Mouse (Mus musculus) neural tube, embryonic 14.5 days (tissue): ENCODE results near the gene Srsf5. TPM values are rescaled to one million over a fixed set of nuclear protein-coding genes. Genes with fewer than 3 reads are reported as not detected.

Experiments used
- ATAC-seq: fragments of 200-750 bp; cut with Nextera tagmentation; 2 replicates; pipeline ENCODE4 v1.8.0; 2017; ENCODE audit warnings: low read depth, mild to moderate bottlenecking, moderate TSS enrichment, moderate library complexity
- H3K27ac ChIP-seq: fragments of 300-500 bp; sonication (generic); 2 replicates; pipeline ENCODE4 v1.5.1; 2014; ENCODE audit warnings: low read depth, mild to moderate bottlenecking, control low read depth, low read length, moderate library complexity, mixed read lengths
- H3K27me3 ChIP-seq: fragments of 300-500 bp; sonication (generic); 2 replicates; pipeline ENCODE4 v1.6.1; 2014; ENCODE audit warnings: low read length; ENCODE audit not compliant: control insufficient read depth, insufficient read depth
- H3K36me3 ChIP-seq: fragments of 300-500 bp; sonication (generic); 2 replicates; pipeline ENCODE4 v1.6.1; 2014; ENCODE audit warnings: low read length, mixed read lengths; ENCODE audit not compliant: control insufficient read depth, insufficient read depth
- H3K4me1 ChIP-seq: fragments of 300-500 bp; sonication (generic); 2 replicates; pipeline ENCODE4 v1.6.1; 2014; ENCODE audit warnings: low read length; ENCODE audit not compliant: control insufficient read depth, insufficient read depth
- H3K4me2 ChIP-seq: fragments of 300-500 bp; sonication (generic); 2 replicates; pipeline ENCODE4 v1.6.1; 2014; ENCODE audit warnings: mild to moderate bottlenecking, low read depth, low read length, control low read depth
- H3K4me3 ChIP-seq: fragments of 300-500 bp; sonication (generic); 2 replicates; pipeline ENCODE4 v1.5.1; 2014; ENCODE audit warnings: low read depth, low read length, control low read depth, mixed read lengths
- H3K9ac ChIP-seq: fragments of 300-500 bp; sonication (generic); replicated peaks from 2 replicates; pipeline ENCODE4 v1.6.1; 2014; ENCODE audit warnings: low read depth, mild to moderate bottlenecking, control low read depth, low read length, mixed read lengths
- H3K9me3 ChIP-seq: fragments of 300-500 bp; sonication (generic); 2 replicates; pipeline ENCODE4 v1.6.1; 2016; ENCODE audit warnings: low read length; ENCODE audit not compliant: control insufficient read depth
- WGBS: fragments of 180-500 bp; shearing (Covaris S2); extraction: QIAGEN DNeasy Blood & Tissue Kit; methylation state at CpG from one replicate; pipeline ENCODE4 v1.1.7; 2014; 5-methylcytosine and 5-hydroxymethylcytosine counted together
- polyA plus RNA-seq: library from polyadenylated mRNA; unstranded; fragments of >200 nt; fragmentation: Nextera tagmentation; extraction: Ambion mirVana; gene quantifications from 2 replicates; pipeline ENCODE4 v1.2.1, GENCODE M21; 2014

Srsf5 gene
- polyA plus RNA-seq, 1 experiment from 2014 or later: 205 TPM

DNA sequence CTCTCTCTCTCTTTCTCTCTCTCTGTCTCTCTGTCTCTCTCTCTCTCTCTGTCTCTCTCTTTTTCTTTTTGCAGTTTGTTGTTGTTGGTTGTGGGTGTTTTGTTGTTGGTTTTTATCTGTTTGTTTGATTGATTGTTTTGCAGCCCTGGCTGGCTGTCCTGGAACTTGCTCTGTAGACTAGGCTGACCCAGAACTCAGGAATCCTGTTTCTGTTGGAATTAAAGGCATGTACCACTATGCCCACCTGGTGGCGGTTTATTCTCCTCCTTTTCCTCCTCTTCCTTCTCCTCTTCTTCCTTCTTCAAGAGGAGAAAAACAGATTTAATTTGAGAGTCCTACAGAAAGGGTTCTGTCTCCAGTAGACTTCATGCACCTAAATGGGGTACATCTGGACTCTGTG is 17.8 kb upstream of the Srsf5 start:
- Histone ChIP-seq H3K36me3 (no peaks in the 10 kb centered on the region), H3K9ac (no peak overlapping the region), H3K4me1 (no peaks in the 10 kb centered on the region), H3K27me3 (no peaks in the 10 kb centered on the region), H3K4me3 (no peak overlapping the region), H3K9me3 (no peaks in the 10 kb centered on the region), H3K27ac (no peak overlapping the region), H3K4me2 (no peak overlapping the region)
- ATAC-seq: no peak
- WGBS: 59% methylated on average over 1 of the region's 1 CpGs

DNA sequence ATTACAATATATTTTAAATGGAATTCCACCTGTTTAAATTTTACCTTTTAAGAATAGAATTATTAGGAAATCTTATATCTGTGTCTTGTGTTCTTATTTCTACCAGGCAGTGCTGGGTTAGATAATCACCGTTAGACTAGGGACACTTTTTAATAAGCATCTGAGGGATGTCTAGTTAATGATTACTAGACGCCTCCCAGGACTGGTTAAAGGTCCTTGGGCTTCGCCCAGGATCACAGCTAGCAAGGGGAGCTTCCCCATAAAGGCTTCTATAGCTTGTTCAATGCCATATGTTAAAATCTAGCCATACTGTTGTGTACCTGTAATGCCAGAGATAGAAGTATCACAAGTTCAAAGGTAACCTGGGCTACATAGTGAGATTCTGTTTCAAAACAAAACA is 16.4 kb upstream of the Srsf5 start:
- no peaks in the 10 kb centered on the region for H3K9me3 ChIP-seq
- H3K4me1 ChIP-seq: no peaks in the 10 kb centered on the region
- no peak overlapping the region for H3K4me2 ChIP-seq
- no peak overlapping the region for H3K27ac ChIP-seq
- H3K36me3 ChIP-seq: no peaks in the 10 kb centered on the region
- ATAC-seq: no peak
- H3K9ac ChIP-seq: no peak overlapping the region
- 80% methylated on average over 3 of the region's 3 CpGs for WGBS
- H3K27me3 ChIP-seq: no peaks in the 10 kb centered on the region
- no peak overlapping the region for H3K4me3 ChIP-seq

DNA sequence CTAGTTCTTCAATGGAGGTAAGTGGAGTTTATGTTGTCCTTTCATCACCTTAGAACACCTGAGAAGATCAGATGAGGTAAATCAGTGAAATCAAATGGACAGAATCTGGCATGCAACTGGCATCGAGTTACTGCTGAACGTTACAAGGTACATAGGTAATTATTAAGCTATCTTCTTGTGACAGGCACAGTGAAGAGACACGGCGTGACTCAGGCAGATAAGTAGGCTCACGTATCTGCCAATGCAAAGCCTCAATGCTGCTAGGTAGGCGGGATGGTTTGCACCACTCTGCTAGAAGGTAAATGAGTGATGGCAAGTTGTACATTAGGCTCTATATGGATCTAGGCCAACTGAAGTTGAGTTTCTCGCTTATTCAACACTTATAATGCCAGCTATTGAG is 15.2 kb upstream of the Srsf5 start:
- no peak overlapping the region for H3K9ac ChIP-seq
- no peak overlapping the region for H3K27ac ChIP-seq
- ATAC-seq: no peak
- H3K9me3 ChIP-seq: no peaks in the 10 kb centered on the region
- H3K4me2 ChIP-seq: no peak overlapping the region
- H3K27me3 ChIP-seq: no peaks in the 10 kb centered on the region
- no peak overlapping the region for H3K4me3 ChIP-seq
- H3K36me3 ChIP-seq: no peaks in the 10 kb centered on the region
- no peaks in the 10 kb centered on the region for H3K4me1 ChIP-seq
- 90% methylated on average over 7 of the region's 7 CpGs for WGBS

DNA sequence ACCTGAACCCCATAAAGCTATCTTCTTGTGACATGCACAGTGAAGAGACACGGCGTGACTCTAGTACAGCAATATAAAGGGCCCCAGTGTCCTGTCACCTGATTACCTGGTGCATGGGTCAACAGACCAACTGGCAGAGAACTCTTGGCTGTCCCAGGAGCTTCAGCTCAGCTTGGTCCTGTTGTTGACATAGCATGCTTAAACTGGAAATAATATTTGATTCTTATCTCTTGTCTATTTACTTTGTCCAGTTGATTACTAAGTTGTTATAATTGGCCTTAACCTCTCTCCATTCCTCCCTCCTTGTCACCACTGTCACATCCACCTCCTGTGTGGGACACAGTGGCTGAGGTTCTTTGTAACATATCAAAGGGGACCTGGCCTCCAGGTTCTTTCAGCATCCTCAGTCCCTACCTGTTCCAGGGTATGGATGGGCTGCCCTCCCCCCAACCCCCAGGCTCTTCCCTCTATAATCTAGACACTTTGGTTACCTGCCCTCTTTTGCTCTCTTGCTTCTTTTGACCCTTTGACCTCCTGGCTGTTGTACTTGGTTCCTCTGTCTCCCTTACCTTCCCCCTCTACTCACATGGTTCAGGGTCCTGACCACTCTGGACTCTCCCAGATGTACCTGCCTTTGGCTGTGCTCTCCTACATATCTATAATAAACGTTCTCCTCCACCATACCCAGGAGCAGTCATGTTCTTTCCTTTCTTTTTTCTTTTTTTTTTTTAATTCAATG is 13.7 kb upstream of the Srsf5 start:
- Histone ChIP-seq H3K9me3 (no peaks in the 10 kb centered on the region), H3K27me3 (no peaks in the 10 kb centered on the region), H3K4me2 (no peak overlapping the region), H3K9ac (no peak overlapping the region), H3K4me1 (no peaks in the 10 kb centered on the region), H3K4me3 (no peak overlapping the region), H3K27ac (no peak overlapping the region), H3K36me3 (no peaks in the 10 kb centered on the region)
- no peak for ATAC-seq
- 86% methylated on average over 3 of the region's 3 CpGs for WGBS

DNA sequence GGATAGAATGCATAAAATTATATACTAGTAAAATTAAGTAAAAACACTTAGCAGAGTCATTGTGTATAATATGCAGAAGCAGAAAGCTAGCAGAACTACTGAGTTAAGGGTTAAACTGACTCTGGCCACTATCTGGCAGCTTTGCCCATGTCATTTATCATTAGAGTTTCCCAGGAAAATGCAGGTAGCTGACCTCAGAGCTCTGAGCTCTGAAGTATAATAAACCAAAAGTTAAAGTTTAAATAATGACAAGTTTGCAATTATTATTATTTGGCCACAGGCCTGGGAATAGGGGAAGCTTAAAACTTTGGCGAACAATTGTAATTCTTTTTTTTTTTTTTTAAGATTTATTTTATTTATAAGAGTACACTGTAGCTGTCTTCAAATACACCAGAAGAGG is 12.4 kb upstream of the Srsf5 start:
- H3K4me3 ChIP-seq: no peak overlapping the region
- H3K36me3 ChIP-seq: no peaks in the 10 kb centered on the region
- 93% methylated on average over 1 of the region's 1 CpGs for WGBS
- ATAC-seq: no peak
- H3K27me3 ChIP-seq: no peaks in the 10 kb centered on the region
- H3K9me3 ChIP-seq: no peaks in the 10 kb centered on the region
- no peak overlapping the region for H3K27ac ChIP-seq
- H3K4me2 ChIP-seq: no peak overlapping the region
- no peak overlapping the region for H3K9ac ChIP-seq
- H3K4me1 ChIP-seq: no peaks in the 10 kb centered on the region

DNA sequence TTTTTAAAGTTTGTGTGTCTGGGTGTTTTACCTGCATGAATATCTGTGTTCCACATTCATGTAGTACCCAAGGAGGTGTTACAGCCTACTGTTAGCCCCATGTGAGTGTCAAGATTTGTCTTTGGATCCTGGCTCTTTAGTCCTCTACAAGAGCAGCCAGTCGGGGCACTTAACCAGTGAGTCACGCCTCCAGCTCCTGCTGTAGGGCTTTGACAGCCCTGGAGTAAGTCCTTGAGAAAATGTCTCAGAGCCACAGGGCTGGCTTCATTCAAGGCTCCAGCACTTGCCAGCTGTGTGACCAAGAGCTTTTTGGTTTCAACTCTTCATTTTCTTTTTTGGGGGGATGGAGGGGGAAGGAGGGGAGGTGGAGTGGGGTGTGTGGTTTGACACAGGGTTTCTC is 8.6 kb upstream of the Srsf5 start:
- no peak overlapping the region for H3K4me3 ChIP-seq
- ATAC-seq: no peak
- no peaks in the 10 kb centered on the region for H3K36me3 ChIP-seq
- H3K9ac ChIP-seq: no peak overlapping the region
- no peak overlapping the region for H3K4me2 ChIP-seq
- H3K4me1 ChIP-seq: no peaks in the 10 kb centered on the region
- 77% methylated on average over 2 of the region's 2 CpGs for WGBS
- no peaks in the 10 kb centered on the region for H3K27me3 ChIP-seq
- no peak overlapping the region for H3K27ac ChIP-seq
- H3K9me3 ChIP-seq: no peaks in the 10 kb centered on the region

DNA sequence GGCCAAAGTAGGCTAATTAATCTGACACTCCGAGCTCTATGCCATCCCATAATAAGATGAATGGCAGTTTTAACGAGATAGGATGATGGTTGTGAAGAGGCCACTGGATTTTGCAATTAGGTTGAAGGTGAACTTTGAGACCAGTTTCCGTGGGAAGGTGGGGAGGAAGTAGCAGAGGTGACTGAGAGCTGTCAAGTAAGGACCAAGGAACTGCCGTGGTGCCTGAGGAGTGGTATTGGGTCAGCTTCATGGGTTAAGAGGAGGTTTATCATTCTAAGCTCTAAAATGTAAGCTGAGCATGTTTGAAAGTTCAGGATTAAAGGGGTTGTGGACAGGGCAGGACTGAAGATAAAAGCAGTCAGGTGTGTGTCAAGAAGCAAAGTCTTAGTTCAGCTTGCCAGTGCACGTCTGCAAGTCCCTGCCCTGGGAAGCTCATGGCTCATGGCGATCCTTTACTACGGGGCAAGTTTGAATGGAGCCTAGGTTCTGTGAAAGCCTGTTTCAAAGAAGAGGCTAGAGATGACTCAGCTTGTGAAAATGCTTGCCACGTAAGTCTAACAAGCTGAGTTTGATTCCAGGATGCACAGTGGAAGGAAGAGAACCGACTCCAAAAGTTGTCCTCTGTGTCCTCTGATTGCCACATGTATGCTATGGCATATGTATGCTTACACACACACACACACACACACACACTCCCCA is 7.8 kb upstream of the Srsf5 start:
- H3K27ac ChIP-seq: no peak overlapping the region
- no peak overlapping the region for H3K4me2 ChIP-seq
- no peaks in the 10 kb centered on the region for H3K4me1 ChIP-seq
- H3K9ac ChIP-seq: no peak overlapping the region
- H3K9me3 ChIP-seq: no peaks in the 10 kb centered on the region
- WGBS: 82% methylated on average over 9 of the region's 9 CpGs
- no peaks in the 10 kb centered on the region for H3K27me3 ChIP-seq
- no peaks in the 10 kb centered on the region for H3K36me3 ChIP-seq
- no peak overlapping the region for H3K4me3 ChIP-seq
- ATAC-seq: no peak

DNA sequence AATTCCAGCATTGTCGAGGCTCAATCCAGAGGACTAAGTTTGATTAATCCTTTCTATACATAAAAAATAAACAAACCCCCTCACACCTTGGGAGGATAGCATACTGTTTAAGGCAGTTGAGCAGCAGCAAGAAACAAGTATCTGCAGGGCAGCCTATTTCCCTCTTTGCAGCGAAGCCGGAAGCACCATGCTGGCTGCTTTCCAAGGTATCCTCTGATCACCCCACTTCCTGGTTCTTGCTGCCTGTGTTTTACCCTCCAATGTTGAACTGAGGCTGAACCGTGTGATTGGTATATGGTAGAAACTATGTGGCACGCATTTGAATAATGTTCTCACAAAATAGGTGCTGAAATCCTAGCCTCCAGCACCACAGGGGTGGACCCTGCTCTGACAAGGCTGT is 6.7 kb upstream of the Srsf5 start:
- H3K27me3 ChIP-seq: no peaks in the 10 kb centered on the region
- no peaks in the 10 kb centered on the region for H3K4me1 ChIP-seq
- WGBS: 75% methylated on average over 5 of the region's 5 CpGs
- H3K27ac ChIP-seq: no peak overlapping the region
- ATAC-seq: no peak
- H3K9ac ChIP-seq: no peak overlapping the region
- H3K36me3 ChIP-seq: no peaks in the 10 kb centered on the region
- H3K4me3 ChIP-seq: no peak overlapping the region
- no peak overlapping the region for H3K4me2 ChIP-seq
- no peaks in the 10 kb centered on the region for H3K9me3 ChIP-seq

DNA sequence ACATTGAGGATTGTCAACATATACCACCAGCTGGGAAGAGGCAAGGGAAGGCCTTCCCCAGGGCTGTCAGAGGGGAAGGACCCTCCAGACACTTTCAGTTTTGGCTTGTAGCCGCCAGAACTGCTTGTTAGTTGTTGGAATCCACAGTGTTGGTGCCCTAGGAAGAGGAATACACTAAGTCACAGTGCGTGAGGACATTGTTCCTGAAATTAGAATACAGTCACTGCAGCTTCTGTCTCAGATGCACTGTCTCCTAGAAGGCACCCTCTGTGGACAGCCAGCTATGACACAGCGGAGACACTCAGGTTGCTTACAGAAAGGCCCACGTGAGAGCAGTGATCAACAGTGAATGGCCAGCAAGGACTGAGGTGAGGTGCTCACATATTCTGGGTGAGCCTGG is 6.1 kb upstream of the Srsf5 start:
- ATAC-seq: no peak
- Histone ChIP-seq H3K4me1 (no peaks in the 10 kb centered on the region), H3K27ac (no peak overlapping the region)

More for the DNA sequence above, 6.1 kb upstream of the Srsf5 start:
- no peak overlapping the region for H3K4me2 ChIP-seq
- 80% methylated on average over 4 of the region's 4 CpGs for WGBS
- no peak overlapping the region for H3K9ac ChIP-seq
- no peaks in the 10 kb centered on the region for H3K27me3 ChIP-seq
- no peak overlapping the region for H3K4me3 ChIP-seq
- no peaks in the 10 kb centered on the region for H3K9me3 ChIP-seq
- no peaks in the 10 kb centered on the region for H3K36me3 ChIP-seq
